Comparison of ENCODE assay signal across 22 mouse cellular contexts in genomic region chr11:71914665-71915064, GRCm38 (mm10).
DNase-seq lines count a peak whose midpoint lies in the region; ATAC-seq lines count a peak whose summit lies in the region.
"Had no signal": no experiment of that assay in that cellular context is flagged by ENCODE, and none has a peak within 500 bp of the region (broad histone marks: within the 10 kb centered on the region; RNA-seq: fewer than 3 reads in every experiment).

No protein-coding gene starts in this region.

- peak; percentile 24 to 28 for DNase-seq in cerebellum, adult 18-20 months
- DNase-seq in cerebellum, postnatal 4 days (ENCODE audit: low spot score in 2 of 2), result no peak
- no peak for DNase-seq in hindbrain, embryonic 11.5 days (ENCODE audit: low spot score)
- DNase-seq in cerebellum, postnatal 14 days, result peak; percentile 21 to 51
- DNase-seq in embryonic facial prominence, embryonic 10.5 days (ENCODE audit: low spot score), result peak; percentile 8
- no peak for DNase-seq in kidney, postnatal 4 days
- DNase-seq: adrenal gland, postnatal 14 days; gastrocnemius, postnatal 14 days; heart, adult 2 months; heart, postnatal 14 days; kidney, adult 11 months; kidney, adult 9 months; kidney, postnatal 10 days had no signal

- peaks cover 8% of the 10 kb centered on the region; the same call in 1 of the 2 replicates for H3K4me1 ChIP-seq in hindbrain, embryonic 13.5 days (replicated peaks)
- no peaks in the 10 kb centered on the region for H3K4me1 ChIP-seq in hindbrain, embryonic 11.5 days (replicated peaks; ENCODE audit: control insufficient read depth, insufficient read depth, low read length)
- peaks cover 16% of the 10 kb centered on the region for H3K4me1 ChIP-seq in embryonic facial prominence, embryonic 10.5 days
- H3K4me1 ChIP-seq in kidney, embryonic 16.5 days (ENCODE audit: insufficient read depth, low read length), result no peaks in the 10 kb centered on the region
- H3K4me1 ChIP-seq: forebrain, embryonic 13.5 days; heart, embryonic 15.5 days had no signal

- no peak overlapping the region for H3K9ac ChIP-seq in hindbrain, embryonic 13.5 days
- H3K9ac ChIP-seq in hindbrain, embryonic 11.5 days (ENCODE audit: low read depth, low read length), result no peak overlapping the region
- H3K9ac ChIP-seq in kidney, embryonic 16.5 days (replicated peaks; ENCODE audit: low read length), result no peak overlapping the region
- H3K9ac ChIP-seq: embryonic facial prominence, embryonic 13.5 days; forebrain, embryonic 13.5 days; heart, embryonic 15.5 days had no signal

- H3K27me3 ChIP-seq in hindbrain, embryonic 13.5 days, result no peaks in the 10 kb centered on the region
- no peaks in the 10 kb centered on the region for H3K27me3 ChIP-seq in hindbrain, embryonic 11.5 days (ENCODE audit: control insufficient read depth, insufficient read depth, low read length)
- no peaks in the 10 kb centered on the region for H3K27me3 ChIP-seq in embryonic facial prominence, embryonic 10.5 days (replicated peaks; ENCODE audit: low read depth, poor library complexity, severe bottlenecking)
- no peaks in the 10 kb centered on the region for H3K27me3 ChIP-seq in kidney, embryonic 16.5 days (ENCODE audit: insufficient read depth, low read length)
- H3K27me3 ChIP-seq: embryonic facial prominence, embryonic 13.5 days; forebrain, embryonic 13.5 days; heart, embryonic 15.5 days; Patski had no signal

- H3K36me3 ChIP-seq in hindbrain, embryonic 13.5 days, result no peaks in the 10 kb centered on the region
- H3K36me3 ChIP-seq in hindbrain, embryonic 11.5 days (ENCODE audit: control insufficient read depth, insufficient read depth, low read length), result no peaks in the 10 kb centered on the region
- no peaks in the 10 kb centered on the region for H3K36me3 ChIP-seq in embryonic facial prominence, embryonic 10.5 days (replicated peaks)
- no peaks in the 10 kb centered on the region for H3K36me3 ChIP-seq in kidney, embryonic 16.5 days (ENCODE audit: insufficient read depth, low read length)
- H3K36me3 ChIP-seq: embryonic facial prominence, embryonic 13.5 days; heart, embryonic 15.5 days had no signal

- WGBS in hindbrain, embryonic 13.5 days, result 57% methylated on average over 5 of the region's 5 CpGs
- WGBS in hindbrain, embryonic 11.5 days, result 58% methylated on average over 5 of the region's 5 CpGs
- 53% methylated on average over 5 of the region's 5 CpGs for WGBS in embryonic facial prominence, embryonic 10.5 days
- WGBS in kidney, embryonic 16.5 days, result 37% methylated on average over 5 of the region's 5 CpGs

- H3K4me3 ChIP-seq in hindbrain, embryonic 13.5 days, result no peak overlapping the region
- no peak overlapping the region for H3K4me3 ChIP-seq in hindbrain, embryonic 11.5 days (ENCODE audit: low read depth, low read length)
- H3K4me3 ChIP-seq in embryonic facial prominence, embryonic 10.5 days, result no peak overlapping the region
- H3K4me3 ChIP-seq in kidney, embryonic 16.5 days (ENCODE audit: low read length), result no peak overlapping the region
- H3K4me3 ChIP-seq: embryonic facial prominence, embryonic 13.5 days; forebrain, embryonic 13.5 days; heart, adult 2 months; heart, embryonic 15.5 days had no signal

- H3K4me2 ChIP-seq in hindbrain, embryonic 13.5 days, result no peak overlapping the region
- no peak overlapping the region for H3K4me2 ChIP-seq in hindbrain, embryonic 11.5 days (replicated peaks; ENCODE audit: low read depth, low read length)
- no peak overlapping the region for H3K4me2 ChIP-seq in kidney, embryonic 16.5 days (replicated peaks; ENCODE audit: low read depth, low read length)
- H3K4me2 ChIP-seq: embryonic facial prominence, embryonic 13.5 days; forebrain, embryonic 13.5 days; heart, embryonic 11.5 days; heart, embryonic 15.5 days had no signal

- 0 out of 2 replicates have a peak overlapping the region, but pooled peaks have one; percentile 41 for H3K27ac ChIP-seq in hindbrain, embryonic 13.5 days
- H3K27ac ChIP-seq in hindbrain, embryonic 11.5 days (ENCODE audit: low read depth, low read length), result no peak overlapping the region
- H3K27ac ChIP-seq in embryonic facial prominence, embryonic 10.5 days (replicated peaks), result no peak overlapping the region
- no peak overlapping the region for H3K27ac ChIP-seq in kidney, embryonic 16.5 days (ENCODE audit: low read length)
- H3K27ac ChIP-seq: embryonic facial prominence, embryonic 13.5 days; forebrain, embryonic 13.5 days; heart, adult 2 months; heart, embryonic 15.5 days; hindbrain, postnatal 0 days had no signal

- ATAC-seq in hindbrain, embryonic 13.5 days (ENCODE audit: low FRiP score), result no peak
- ATAC-seq in hindbrain, embryonic 11.5 days (ENCODE audit: low FRiP score), result no peak
- ATAC-seq in kidney, embryonic 16.5 days (ENCODE audit: low FRiP score, low TSS enrichment), result no peak
- ATAC-seq: activated CD4-positive, CD25-positive, alpha-beta regulatory T cell, adult 4 months; forebrain, embryonic 13.5 days; hindbrain, postnatal 0 days; Patski had no signal

- no peaks in the 10 kb centered on the region for H3K9me3 ChIP-seq in hindbrain, embryonic 13.5 days
- no peaks in the 10 kb centered on the region for H3K9me3 ChIP-seq in hindbrain, embryonic 11.5 days (ENCODE audit: control insufficient read depth, low read length)
- H3K9me3 ChIP-seq in embryonic facial prominence, embryonic 10.5 days, result no peaks in the 10 kb centered on the region
- no peaks in the 10 kb centered on the region for H3K9me3 ChIP-seq in kidney, embryonic 16.5 days (ENCODE audit: low read length)
- H3K9me3 ChIP-seq: embryonic facial prominence, embryonic 13.5 days; forebrain, embryonic 13.5 days; heart, embryonic 15.5 days had no signal

Comparison
In these comparisons a context has a peak if more than half of its experiments do, and no peak if none do; other contexts are left out.
1. DNase-seq: peak in cerebellum, adult 18-20 months (2 of 2), cerebellum, postnatal 14 days (2 of 2) and embryonic facial prominence, embryonic 10.5 days (single experiment); none in cerebellum, postnatal 4 days (0 of 2), hindbrain, embryonic 11.5 days (single experiment) and kidney, postnatal 4 days (0 of 2).